9 mouse cellular contexts compared by ENCODE assay signal in the genomic region with DNA sequence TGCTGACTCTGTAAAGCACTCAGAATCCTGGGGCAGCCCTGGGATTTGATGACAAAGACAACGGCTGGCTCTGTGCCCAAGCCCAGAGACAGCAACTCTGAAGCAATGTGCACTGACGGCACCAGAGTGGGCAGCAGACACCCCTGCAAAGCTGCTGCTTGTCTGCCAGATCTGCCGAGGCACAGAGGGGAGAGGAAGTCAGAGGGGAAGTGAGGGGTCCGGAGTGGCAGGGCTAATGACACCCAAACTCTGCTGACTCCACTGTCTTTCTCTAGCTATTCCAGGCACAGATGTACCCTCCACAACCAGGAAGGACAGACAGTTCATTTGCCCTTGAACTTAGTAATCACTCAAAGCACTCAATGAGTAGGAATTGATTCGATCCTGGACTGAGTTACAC. TPM values are rescaled to one million over a fixed set of nuclear protein-coding genes. Genes with fewer than 3 reads are reported as not detected.
DNase-seq lines count a peak whose midpoint lies in the region; ATAC-seq and TF ChIP-seq lines count a peak whose summit lies in the region.
"Had no signal": no experiment of that assay in that cellular context is flagged by ENCODE, and none has a peak within 500 bp of the region (broad histone marks: within the 10 kb centered on the region; RNA-seq: fewer than 3 reads in every experiment).

No protein-coding gene starts in this region.

- 57% methylated on average over 5 of the region's 5 CpGs for whole genome bisulfite sequencing in midbrain, embryonic 15.5 days
- WGBS in stomach, postnatal 0 days = 51% methylated on average over 5 of the region's 5 CpGs

- no peak overlapping the region for H3K9ac ChIP-seq in midbrain, embryonic 15.5 days
- no peak overlapping the region for H3K9ac ChIP-seq in stomach, postnatal 0 days (ENCODE audit: low read length)

- H3K27me3 ChIP-seq in midbrain, embryonic 15.5 days (replicated peaks) = no peaks in the 10 kb centered on the region
- no peaks in the 10 kb centered on the region for H3K27me3 ChIP-seq in stomach, postnatal 0 days (ENCODE audit: control insufficient read depth, insufficient read depth, low read length)

- TF ChIP-seq CTCF in stomach, postnatal 0 days (IDR thresholded peaks at IDR 0.05; ENCODE audit: low read depth) = no peak

- no peak for ATAC-seq in midbrain, embryonic 15.5 days (replicated peaks)
- no peak for ATAC-seq in stomach, postnatal 0 days (ENCODE audit: low FRiP score, low TSS enrichment)

- H3K4me1 ChIP-seq in midbrain, embryonic 15.5 days = peaks cover 10% of the 10 kb centered on the region
- H3K4me1 ChIP-seq in stomach, postnatal 0 days (replicated peaks; ENCODE audit: control insufficient read depth, insufficient read depth) = no peaks in the 10 kb centered on the region; the same call in 1 of the 2 replicates

- 0 out of 2 replicates have a peak overlapping the region, but pooled peaks have one; percentile 23 for H3K27ac ChIP-seq in midbrain, embryonic 15.5 days
- no peak overlapping the region for H3K27ac ChIP-seq in stomach, postnatal 0 days (replicated peaks)

- H3K4me2 ChIP-seq in midbrain, embryonic 15.5 days = no peak overlapping the region
- H3K4me2 ChIP-seq in stomach, postnatal 0 days (replicated peaks; ENCODE audit: low read depth) = no peak overlapping the region

- peak; percentile 30 for DNase-seq in kidney, postnatal 14 days
- no peak for DNase-seq in kidney, adult 8-10 months
- DNase-seq in adrenal gland, adult 8-10 months = peak; percentile 34
- peak; percentile 40 for DNase-seq in gastrocnemius, postnatal 14 days
- peak; percentile 92 for DNase-seq in layer of hippocampus, adult 9-11 months
- no peak for DNase-seq in c-Kit-positive CD71-positive TER-119-positive erythroid progenitor cells, embryonic 14.5 days (ENCODE audit: low spot score)
- no peak for DNase-seq in stomach, postnatal 0 days (ENCODE audit: low spot score)

- intact Hi-C loops in gastrocnemius, postnatal 14 days (cut with DNase I; ENCODE audit: low total_unique reads) = loop anchor here (10.0 kb wide), 1 partner anchor 164 kb away; no protein-coding TSS in a partner anchor

- H3K36me3 ChIP-seq in midbrain, embryonic 15.5 days (replicated peaks) = no peaks in the 10 kb centered on the region
- H3K36me3 ChIP-seq in stomach, postnatal 0 days (ENCODE audit: control insufficient read depth, insufficient read depth, low read length) = no peaks in the 10 kb centered on the region
- H3K36me3 ChIP-seq: G1E had no signal

- H3K9me3 ChIP-seq in midbrain, embryonic 15.5 days = no peaks in the 10 kb centered on the region
- H3K9me3 ChIP-seq in stomach, postnatal 0 days (ENCODE audit: control insufficient read depth, low read length) = no peaks in the 10 kb centered on the region
- H3K9me3 ChIP-seq: G1E had no signal

- TF ChIP-seq EP300 in stomach, postnatal 0 days (optimal IDR thresholded peaks at IDR 0.05) = no peak

- H3K4me3 ChIP-seq in midbrain, embryonic 15.5 days = no peak overlapping the region
- no peak overlapping the region for H3K4me3 ChIP-seq in stomach, postnatal 0 days (ENCODE audit: low read depth, low read length)

RNA-seq across cellular contexts. Expression of a gene that starts 33.7 kb away (rescaled TPM):
- 100 to 1,000 TPM; 231 to 285 (median 262) TPM for total RNA-seq in adrenal gland, adult 8-10 months (2022)
- 100 to 1,000 TPM; 116 to 134 TPM for total RNA-seq in gastrocnemius, postnatal 14 days (2021)
- polyA plus RNA-seq in midbrain, embryonic 15.5 days (2015; fragmentation: Nextera tagmentation; extraction: Ambion mirVana) = 401 and 402 TPM in 2 replicates
- 1,191 and 1,262 TPM in 2 replicates for polyA plus RNA-seq in stomach, postnatal 0 days (2015; fragmentation: Nextera tagmentation; extraction: Ambion mirVana)

RNA-seq across cellular contexts. Expression of a gene that starts 39.9 kb away (rescaled TPM):
- total RNA-seq in adrenal gland, adult 8-10 months (2022) = 10 to 100 TPM; 15.1 to 42.4 (median 29.1) TPM
- total RNA-seq in gastrocnemius, postnatal 14 days (2021) = 1 to 10 TPM; 5.0 to 6.4 TPM
- 10.9 and 12.0 TPM in 2 replicates for polyA plus RNA-seq in midbrain, embryonic 15.5 days (2015; fragmentation: Nextera tagmentation; extraction: Ambion mirVana)
- 2.9 and 4.0 TPM in 2 replicates for polyA plus RNA-seq in stomach, postnatal 0 days (2015; fragmentation: Nextera tagmentation; extraction: Ambion mirVana)

Comparison
In these comparisons a context has a peak if more than half of its experiments do, and no peak if none do; other contexts are left out.
1. DNase-seq: peak in kidney, postnatal 14 days (single experiment), adrenal gland, adult 8-10 months (single experiment), gastrocnemius, postnatal 14 days (single experiment) and layer of hippocampus, adult 9-11 months (single experiment); none in kidney, adult 8-10 months (0 of 2), c-Kit-positive CD71-positive TER-119-positive erythroid progenitor cells, embryonic 14.5 days (single experiment) and stomach, postnatal 0 days (single experiment).